Mouse (Mus musculus) fibroblast of lung, adult 2 months (primary cell): ENCODE results near the gene Urgcp.
"Not testable (repeated sequence)": the region's sequence is repeated elsewhere in the genome, so short reads cannot be mapped to it uniquely, and the experiment has no call there.

Source experiments
- DNase-seq: peaks from one replicate; pipeline ENCODE4 v3.0.0-alpha.2; 2011; ENCODE audit warnings: low read depth

Gene Urgcp

DNA sequence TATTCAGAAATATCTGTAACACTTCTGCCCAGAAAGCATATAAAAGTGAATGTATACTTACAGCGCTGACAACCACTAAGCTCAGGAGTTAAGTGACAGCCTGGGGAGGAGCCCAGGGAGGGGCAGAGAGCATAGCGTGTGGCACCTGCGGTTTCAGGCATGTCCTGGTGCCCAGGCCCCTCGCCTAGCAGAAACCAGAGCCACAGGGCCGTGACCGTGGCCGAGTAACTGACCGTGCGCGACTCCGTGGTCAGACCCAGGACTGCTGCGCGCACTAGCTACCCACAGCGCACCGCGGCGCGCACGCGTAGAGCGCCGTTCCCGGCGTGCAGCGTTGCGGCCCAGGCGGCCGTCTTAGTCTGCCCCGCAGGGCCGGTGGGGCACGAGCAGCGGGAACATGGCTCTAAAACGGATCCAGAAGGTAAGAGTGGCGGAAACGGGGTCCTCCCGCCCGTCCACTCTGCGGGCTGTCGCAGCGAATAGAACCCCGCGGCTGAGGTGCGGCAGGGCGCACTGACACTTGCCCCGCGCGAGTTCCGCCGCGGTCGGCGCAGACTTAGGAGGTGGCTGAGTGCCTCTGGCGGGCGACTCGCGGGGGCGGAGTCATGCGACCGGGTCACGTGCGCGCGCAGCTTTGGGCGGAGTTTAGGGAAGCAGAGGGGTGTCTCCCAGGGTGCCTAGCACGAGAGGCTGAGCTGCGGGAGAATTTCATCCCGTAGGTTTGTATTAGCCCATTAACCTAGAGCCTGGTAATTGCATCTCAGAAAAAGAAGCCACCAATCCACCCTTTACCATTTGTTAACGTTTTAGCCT, at the start of gene Urgcp:
Gene Urgcp (minus strand): TSS at position 557 of the 813 bp plus-strand sequence.
- DNase-seq: peak; percentile 89

DNA sequence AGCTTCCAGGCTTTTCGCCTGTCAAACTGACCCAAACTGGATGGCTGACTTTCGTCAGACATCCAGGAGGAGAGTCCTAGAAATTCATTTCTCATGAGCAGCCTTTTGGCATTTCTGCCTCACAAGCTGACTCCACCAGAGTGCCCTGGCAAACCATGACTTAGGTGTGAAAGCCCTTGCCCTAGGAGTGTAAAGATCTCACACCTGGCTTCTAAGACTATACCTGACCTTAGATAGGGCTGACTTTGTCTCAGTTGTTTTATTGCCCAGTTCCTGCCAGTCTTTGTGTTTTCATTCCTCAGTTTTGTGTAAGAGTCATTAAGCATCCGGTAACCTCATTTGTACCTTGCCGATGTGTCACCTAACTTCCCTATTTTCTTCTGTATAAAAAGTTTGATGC, 47.3 kb upstream of the Urgcp start:
- not testable (repeated sequence) for DNase-seq

DNA sequence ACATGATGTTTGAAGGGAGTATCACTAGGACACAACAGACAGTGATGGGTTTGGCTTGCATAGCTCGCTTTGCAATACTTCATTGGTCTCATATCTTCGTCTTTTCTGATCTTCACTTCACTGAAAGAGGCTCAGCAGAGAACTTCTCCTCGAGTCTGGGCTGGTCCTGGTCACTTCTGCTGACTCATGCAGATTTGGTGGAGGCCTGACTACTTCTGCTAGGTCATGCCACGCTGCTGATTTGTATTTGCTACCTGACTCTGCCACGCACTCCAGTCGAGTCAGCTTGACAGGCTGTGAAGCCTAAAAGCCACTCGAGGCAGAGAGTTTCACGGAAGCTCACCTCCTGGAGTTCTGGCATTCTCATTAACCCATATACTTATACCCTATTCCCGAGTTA, 45.8 kb upstream of the Urgcp start:
- DNase-seq: no peak

DNA sequence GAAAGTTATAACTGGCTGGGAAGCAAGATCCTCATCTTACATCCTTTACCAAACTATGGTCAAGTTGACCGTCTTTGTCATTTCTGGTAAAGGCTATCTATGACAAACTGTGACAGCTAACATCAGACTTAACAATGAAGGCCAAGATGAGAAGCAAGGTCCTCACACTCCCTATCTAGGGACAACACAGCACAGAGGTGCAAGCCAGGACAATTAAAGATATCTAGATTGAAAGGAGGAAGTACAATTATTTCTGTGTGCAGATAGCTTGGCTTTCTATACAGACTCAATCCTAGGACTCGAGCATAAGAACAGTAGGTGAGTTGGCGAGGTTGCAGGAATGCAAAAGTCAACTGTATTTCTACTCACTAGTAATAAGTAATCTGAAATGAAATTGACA, 43.5 kb upstream of the Urgcp start:
- DNase-seq: no peak

DNA sequence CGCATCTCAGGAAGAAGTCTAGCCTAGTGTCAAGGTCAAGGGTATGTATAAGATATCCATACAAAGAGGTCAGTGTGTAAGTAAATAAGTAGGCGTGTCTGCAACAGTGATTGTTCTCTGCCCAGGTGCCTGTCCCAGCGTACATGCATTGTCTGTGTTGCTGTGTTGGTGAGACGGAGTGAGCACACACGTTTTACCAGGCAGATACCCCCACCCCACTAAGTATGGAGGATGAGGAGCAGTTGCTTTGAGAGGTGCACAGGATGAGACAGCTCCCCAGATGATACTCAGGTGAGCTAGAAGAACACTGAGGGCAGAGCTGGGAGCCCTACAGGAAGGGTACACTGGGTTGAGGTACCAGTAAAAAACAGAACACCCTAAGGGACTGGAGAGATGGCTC, 42.0 kb upstream of the Urgcp start:
- no peak for DNase-seq

DNA sequence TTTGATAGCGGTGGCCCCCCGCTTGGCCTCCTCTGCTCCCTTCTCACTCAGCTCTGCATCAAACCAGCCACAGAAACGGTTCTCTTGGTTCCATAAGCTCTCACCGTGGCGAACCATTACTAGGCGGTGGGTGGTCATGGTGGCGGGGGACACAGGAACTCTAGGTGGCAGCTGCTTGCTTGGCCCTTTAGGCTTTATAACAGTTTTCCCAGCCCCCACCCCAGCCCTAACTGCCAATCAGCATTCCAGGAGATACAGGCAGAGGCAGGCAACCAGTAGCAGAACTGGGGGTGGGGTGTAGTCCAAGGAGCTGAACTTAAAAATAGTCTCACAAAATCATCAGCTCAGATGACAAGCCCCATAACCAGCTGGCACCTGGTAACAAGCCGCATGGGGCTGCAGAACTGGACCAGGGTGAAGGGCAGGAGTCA, 41.4 kb upstream of the Urgcp start, which contains the start of gene Pgam2:
Gene Pgam2 (minus strand): TSS at position 183 of the 431 bp plus-strand sequence.
- no peak for DNase-seq

DNA sequence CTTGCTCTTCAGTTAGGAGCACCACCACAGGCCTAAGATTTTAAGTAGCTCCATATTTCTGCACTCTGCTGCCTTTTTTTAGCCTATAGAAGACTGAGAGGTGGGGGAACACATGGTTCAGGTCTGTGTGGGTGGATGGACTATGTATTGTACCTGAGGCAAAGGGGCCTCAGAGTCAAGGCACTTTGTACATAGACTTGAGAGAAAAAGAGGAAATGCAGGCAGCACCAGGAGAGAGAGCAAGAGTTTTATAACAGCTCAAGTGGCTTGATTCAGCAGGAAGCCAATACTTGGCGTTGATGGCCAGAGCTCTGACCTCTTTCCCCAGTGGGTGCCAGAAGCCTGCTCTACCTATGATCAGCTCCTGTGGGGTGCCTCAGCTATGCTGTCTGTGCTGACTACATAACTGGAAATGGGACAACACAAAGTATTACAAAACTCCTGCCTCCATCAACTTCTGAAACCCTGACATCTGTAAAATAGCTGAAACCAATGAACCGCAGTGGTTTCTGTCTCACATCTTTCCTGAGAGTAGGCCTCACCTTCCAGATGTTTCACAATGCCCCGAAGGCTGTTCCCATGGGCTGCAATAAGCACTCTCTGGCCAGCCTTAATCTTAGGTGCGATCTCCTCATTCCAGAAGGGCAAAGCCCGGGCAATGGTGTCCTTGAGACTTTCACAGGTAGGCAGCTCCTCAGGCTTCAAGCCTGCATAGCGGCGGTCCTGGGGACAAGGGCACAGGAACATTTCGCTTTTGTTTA, 40.5 kb upstream of the Urgcp start:
- DNase-seq: peak; percentile 87

DNA sequence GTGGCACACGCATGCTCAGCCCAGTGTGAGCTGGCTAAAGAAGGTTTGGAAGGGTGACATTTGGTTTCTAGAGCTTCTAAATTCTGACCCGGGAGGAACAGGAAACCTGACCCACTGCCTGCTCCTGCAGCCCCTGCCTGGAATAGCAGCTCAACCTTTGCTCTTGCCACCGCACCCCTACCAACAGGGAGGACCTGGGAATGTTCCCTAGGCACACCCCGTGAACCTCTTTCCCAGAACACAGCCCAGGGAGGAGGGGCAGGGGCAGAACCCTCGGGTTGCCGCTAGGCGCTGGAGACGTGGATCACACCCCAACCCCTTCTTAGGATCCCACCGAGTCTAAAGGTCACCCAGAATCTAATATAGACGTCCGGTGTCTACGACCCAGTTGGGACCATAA, 39.8 kb upstream of the Urgcp start:
- DNase-seq: no peak

DNA sequence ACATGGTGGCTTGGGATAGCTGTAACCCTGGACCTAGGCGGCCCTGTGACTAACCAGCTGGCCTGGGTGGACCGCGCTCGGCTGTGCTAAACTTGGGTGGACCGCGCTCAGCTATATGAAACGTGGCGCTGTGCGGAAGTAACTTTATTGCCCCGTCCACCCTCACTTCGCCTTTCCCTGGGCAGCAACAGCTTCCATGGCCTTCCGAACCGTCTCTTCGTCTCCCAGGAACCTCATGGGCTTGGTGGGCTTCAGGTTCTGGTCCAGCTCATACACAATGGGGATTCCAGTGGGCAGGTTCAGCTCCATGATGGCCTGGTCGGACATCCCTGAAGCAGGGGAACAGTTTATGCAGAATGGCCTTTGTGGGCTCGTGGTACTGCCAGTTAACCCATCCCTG, 39.3 kb upstream of the Urgcp start:
- DNase-seq: no peak

DNA sequence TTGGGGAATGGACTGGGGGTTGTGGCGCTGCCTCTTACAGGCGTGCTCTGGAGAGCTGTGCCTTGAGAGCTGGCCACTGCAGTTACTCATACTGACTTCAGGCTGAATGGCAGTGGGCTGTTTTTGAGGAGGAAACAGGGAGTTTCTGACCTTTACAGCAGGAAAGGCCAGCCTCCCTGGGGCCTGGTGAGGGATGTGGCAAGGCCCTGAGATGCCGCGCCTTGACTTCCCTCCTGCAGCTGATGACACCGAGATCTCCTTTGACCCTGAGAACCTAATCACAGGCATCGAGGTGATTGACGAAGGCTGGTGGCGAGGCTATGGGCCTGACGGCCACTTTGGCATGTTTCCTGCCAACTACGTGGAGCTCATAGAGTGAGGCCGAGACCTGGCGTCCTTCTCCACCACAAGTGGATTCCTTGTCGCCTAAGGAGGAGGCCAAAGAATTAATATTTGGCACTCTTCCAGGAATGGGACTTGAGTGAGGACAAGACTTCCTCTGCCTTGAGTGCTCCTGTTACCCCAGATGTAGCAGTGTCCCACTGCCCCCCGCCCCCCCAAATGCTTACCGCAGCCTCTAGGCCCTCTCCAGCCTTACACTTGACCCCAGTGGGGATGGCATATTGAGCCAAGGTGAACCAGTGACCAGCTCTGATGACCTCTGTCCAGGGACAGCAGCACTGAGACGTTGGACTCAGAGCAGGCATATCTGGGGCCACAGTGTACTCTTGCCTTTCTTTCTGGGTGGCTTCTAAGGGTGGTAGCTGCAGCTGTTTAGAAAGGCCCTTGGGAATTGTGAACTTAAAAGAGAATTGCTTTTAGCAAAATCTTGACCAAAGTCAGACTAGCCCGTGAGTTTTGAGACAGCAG, 37.7 kb upstream of the Urgcp start:
- DNase-seq: no peak

DNA sequence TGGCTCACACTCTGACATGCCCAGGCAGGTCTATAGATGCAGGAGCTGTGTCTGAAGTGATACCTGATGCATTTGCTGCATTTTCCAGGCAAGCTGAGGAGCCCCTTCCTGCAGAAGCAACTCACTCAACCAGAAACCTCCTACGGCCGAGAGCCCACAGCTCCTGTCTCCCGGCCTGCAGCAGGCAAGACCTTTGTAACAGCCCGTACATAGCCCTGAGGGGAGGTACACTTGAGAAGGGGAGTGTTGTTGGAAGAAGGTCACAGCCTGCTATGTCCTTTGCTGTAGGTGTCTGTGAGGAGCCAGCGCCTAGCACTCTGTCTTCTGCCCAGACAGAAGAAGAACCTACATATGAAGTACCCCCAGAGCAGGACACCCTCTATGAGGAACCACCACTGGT, 35.8 kb upstream of the Urgcp start:
- no peak for DNase-seq

DNA sequence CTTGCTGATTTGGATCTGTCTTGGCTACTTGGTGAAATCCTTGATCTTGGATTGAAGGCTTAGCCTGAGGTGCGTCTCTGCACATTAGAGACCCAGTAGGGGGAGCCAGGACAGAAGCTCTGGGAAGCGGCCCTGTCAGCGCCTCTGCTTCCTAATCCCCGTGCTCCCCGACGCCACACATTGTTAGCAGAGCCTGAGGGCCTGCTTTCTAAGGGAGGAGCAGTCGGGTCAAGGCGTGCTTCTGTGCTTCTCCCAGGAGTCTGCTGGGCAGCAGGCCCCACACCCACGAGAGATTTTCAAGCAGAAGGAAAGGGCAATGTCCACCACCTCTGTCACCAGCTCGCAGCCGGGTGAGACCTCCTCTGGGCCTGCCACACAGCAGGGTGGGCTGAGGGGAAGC, 35.2 kb upstream of the Urgcp start:
- DNase-seq: no peak

DNA sequence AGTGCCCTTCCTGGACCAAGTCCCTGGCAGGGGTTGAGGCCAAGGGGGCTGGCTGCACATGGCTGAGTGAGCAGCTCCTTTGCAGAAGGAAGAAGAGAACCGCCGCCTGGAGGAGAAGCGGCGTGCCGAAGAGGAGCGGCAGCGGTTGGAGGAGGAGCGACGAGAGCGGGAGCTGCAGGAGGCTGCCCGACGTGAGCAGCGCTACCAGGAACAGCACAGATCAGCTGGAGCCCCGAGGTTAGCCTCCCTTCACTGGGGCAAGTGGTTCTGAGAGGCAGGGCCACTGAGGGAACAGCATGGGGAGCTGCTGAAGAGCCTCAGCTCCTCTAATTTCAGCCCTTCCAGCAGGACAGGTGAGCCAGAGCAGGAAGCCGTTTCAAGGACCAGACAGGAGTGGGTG, 34.8 kb upstream of the Urgcp start:
- DNase-seq: no peak

DNA sequence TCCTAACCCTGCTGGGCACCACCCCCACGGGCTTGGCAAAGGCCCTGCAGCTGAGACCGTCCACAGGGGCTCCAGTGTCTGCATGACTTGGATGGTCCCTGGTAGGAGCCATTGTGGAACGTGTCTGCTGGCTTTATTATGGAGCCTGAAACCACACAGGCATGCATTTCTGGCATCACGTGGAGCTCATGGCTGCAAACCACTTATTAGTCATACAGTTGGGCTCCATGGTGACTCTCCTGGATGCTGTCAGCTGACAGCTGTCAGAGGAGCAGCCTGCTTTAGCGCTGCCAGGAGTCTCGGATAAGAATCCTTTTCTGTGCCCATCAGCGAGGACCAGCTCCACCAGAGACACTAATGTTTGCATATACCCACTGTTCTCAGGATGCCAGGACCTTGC, 33.5 kb upstream of the Urgcp start:
- DNase-seq: peak; percentile 79

DNA sequence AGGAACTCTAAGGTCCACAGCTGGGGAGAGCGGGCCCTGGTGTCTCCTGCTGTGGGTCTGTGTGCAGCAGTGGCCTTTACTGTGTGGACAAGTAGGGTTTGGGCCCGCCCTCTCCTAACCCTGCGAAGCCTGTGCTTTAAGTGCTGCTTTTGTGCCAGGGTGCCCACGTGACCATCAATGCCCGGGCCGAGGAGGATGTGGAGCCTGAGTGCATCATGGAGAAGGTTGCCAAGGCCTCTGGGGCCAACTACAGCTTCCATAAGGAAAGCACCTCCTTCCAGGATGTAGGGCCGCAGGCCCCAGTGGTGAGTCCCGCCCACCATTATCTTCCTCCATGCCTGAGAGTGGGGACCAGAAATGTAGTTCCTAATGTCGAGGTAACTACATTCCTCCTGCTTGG, 33.1 kb upstream of the Urgcp start:
- DNase-seq: no peak

DNA sequence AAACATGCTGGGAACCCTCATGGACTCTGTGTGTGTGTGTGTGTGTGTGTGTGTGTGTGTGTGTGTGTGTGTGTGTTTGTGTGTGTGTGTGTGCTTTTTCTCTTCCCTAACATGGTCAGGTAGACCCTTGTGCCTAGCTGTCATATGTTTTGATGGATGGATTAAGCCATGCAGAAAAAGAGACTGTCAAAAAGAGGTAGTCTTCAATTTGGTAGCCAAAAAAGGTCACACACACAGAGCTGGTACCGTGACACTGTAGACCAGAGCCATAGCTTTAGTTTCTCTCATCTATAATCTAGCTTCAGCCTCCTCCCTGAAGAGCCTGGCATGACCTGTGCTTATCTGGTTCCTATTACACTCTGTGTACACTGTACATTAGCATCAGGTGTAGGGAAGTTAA, 28.3 kb upstream of the Urgcp start:
- no peak for DNase-seq

DNA sequence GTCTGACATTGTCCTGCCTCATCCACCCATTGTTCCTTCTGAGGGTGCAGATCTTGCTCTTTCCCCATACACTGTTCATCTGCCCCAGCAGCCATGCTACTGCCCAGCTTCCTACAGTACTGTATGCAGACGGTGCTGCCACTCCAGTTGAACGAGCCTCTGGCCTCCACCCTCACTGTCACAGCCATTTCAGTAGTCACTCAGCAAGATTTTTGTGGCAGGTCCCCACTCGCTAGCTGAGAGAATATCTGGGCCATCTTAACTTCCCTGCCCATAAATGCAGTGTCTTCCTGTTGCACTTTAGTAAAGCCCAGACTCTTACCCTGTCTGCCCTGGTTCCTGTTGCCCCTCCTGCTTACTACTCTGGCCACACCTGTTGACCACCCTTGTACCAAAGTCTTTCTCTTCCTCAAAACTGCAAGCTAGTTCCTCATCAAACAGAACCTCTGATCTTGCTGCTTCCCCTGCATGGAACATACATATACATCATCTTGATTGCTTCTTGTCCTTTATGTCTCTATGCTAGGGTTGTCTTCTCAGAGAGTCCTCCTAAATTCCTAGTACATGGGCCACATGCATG, 27.7 kb upstream of the Urgcp start:
- no peak for DNase-seq

DNA sequence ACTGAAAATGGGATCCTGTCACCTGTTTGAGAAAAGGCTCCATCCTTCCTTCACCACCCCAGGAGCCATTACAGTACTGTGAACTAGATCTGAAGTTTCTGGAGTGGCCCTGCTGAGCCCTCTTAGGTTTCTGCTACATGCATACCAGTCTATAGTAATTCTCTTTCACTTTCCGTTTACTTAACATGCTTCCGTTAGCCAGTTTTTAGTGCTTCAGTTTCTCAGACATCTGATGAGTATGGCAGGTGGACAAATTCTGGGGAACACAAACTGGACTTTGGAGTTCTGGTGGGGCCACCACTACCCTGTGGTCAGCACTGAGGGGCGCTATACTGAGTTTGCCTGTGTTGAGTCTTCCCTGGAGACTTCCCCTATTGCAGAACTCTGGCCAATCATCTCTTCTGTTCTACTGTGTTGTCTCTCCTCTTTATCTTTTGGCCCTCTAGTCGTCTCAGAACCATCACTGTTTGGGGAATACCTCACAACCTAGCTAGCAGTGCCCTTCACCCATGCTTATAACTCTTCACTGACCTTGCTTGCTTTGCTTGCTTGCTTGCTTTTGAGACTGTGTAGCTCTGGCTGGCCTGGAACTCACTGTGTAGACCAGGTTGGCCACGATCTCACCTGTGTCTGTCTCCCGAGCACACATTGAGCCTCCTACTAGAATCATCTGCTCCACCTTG, 27.0 kb upstream of the Urgcp start:
- DNase-seq: no peak

DNA sequence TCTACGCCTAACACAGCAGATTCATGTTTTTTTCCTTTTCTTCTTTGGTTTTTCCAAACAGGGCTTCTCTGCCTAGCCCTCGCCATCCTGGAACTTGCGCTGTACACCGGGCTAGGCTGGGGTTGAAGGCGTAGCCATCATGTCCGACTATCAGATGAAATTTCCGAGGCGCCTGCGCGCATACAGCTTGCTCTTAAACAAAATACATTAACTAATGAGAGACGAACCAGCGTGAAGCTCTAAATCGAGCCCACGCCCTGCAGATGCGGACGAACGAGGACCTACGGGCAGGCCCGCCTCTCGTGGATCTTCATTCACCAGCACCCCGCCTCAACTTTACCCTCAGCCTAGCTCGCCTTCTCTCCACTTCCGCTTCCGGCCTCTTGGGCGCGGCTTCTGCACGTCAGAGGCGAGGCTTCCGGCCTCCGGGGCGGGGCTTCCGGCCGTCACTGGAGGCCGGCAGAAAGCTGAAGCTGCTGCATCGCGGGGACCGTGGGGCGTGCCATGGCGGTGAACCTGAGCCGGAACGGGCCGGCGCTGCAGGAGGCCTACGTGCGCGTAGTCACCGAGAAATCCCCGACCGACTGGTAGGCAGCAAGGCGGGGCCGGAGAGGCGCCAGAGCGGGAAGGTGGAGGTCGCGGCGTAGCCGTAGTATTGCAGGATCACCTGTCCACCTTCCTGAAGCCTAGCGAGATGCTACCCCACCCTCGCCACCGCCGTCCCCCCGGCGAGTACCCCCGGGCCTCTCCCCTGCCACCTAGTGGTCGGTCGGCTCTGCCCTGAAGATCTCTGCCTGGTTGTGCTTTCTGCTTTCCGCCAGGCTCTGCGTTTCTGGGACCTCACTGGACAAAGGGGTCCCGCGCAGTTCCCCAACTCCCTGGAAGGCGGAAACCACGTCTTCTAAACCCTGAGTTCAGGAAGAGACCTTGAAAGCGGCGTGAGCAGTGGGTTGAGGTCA, 26.2 kb upstream of the Urgcp start, which contains the start of gene Dbnl:
Gene Dbnl (plus strand): TSS at position 433 of the 959 bp plus-strand sequence.
- DNase-seq: peak; percentile 82

DNA sequence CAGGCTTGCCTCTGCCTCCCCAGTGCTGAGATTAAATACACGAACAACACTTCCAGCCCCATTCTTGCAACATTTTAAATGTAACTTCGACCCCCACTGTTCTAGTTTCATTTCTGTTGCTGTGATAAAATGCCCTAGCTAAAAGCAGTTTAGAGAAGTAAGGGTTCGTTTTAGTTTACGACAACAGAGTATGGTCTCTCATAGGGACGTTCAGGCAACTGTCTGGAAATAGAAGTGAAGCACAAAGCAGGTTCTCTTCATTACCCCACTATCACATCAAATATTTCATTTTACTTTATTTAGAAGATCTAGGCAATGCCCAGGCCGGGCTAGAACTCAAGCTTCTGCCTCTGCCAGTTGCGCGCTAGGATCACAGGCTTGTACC, 25.5 kb upstream of the Urgcp start:
- DNase-seq: no peak
